Mouse (Mus musculus): ENCODE results near the gene Scyl1. TPM values are rescaled to one million over a fixed set of nuclear protein-coding genes. Genes with fewer than 3 reads are reported as not detected.

The Scyl1 gene
- 68.8 TPM for polyA plus RNA-seq (2015; fragmentation: Illumina TruSeq; extraction: RNeasy Lipid Tissue Mini Kit (QIAGEN cat#74804); ENCODE audit: low read depth, low replicate concordance)

GRCm38 (mm10) chr19:5770925-5771860 lies at the start of gene Scyl1:
Gene Scyl1, minus strand, starts transcription at chr19:5771419.

GRCm38 (mm10) chr19:5740320-5741317 lies 30.6 kb downstream of the Scyl1 start, which contains the start of gene Ltbp3:
Gene Ltbp3, plus strand, starts transcription at chr19:5740904.

DNA sequence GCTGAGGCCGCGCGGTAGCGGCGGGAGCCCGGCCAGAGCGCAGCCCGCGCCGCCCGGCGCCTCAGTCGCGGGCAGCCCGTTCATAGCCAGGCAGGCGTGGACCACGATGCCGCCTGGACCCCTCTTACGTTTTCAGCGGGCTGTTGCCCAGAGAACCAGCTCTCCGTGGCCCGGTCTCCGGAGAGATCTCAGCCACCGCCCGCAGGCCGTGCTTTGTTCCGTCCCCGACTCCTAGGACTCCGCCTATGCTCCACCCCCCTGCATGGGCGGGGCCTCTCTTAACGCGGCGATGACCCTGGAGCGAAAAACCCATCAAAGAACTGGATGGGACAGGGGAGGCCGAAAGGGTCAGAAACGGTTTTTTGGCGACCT lies 41.8 kb downstream of the Scyl1 start, which contains the start of gene Fam89b:
TSS of gene Fam89b (minus strand) at position 210 of the 372 bp plus-strand sequence.

DNA sequence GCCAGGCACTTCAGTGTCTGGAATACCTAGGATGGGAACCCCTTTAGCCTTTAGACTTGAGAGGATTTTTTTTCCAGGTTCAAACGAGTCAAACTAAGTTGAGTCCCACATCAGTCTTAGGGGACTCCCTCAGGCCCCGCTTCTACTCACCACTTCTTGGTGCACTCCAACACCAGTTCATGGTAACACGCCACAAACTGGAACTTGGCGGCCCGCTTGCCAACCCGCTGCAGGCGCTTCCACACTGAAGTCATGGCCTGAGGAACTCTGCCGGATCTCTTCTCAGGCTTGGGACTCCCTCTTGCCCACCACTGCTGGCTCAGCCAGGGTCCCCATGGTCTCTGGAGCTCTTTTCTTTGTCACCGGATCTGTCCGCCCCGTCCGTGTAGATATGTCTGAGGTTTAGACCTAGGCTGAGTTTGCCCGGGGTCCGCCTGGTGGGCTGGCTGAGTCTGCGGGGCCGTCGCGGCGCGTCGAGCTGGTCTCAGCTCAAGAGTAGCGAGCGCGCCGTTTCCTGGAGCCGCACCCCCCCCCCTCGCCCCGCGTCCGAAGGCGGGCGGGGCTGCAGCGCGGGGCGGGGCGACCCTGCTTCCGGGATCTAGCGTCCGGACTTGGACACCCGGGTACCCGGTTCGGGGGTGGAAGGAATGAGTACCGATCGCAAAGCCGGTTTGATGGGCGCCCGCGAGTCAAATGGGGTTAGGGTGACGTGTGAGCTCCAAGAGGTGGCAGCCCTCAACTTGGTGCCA lies 45.3 kb downstream of the Scyl1 start, which contains the start of gene Ehbp1l1:
TSS of gene Ehbp1l1 (minus strand) at position 551 of the 749 bp plus-strand sequence.

Other genes starting within 250 kb of the Scyl1 start
- gene Ovol1, start 210.8 kb downstream of the Scyl1 start, polyA plus RNA-seq (2015; fragmentation: Illumina TruSeq; extraction: RNeasy Lipid Tissue Mini Kit (QIAGEN cat#74804); ENCODE audit: low read depth, low replicate concordance), result not detected
- 2.5 TPM for gene Ap5b1, start 203.4 kb downstream of the Scyl1 start, polyA plus RNA-seq (2015; fragmentation: Illumina TruSeq; extraction: RNeasy Lipid Tissue Mini Kit (QIAGEN cat#74804); ENCODE audit: low read depth, low replicate concordance)
- gene Rnaseh2c, start 169.5 kb downstream of the Scyl1 start, polyA plus RNA-seq (2015; fragmentation: Illumina TruSeq; extraction: RNeasy Lipid Tissue Mini Kit (QIAGEN cat#74804); ENCODE audit: low read depth, low replicate concordance), result 40.8 TPM
- 92.0 TPM for gene Kat5, start 161.2 kb downstream of the Scyl1 start, polyA plus RNA-seq (2015; fragmentation: Illumina TruSeq; extraction: RNeasy Lipid Tissue Mini Kit (QIAGEN cat#74804); ENCODE audit: low read depth, low replicate concordance)
- 14.1 TPM for gene Rela, start 133.9 kb downstream of the Scyl1 start, polyA plus RNA-seq (2015; fragmentation: Illumina TruSeq; extraction: RNeasy Lipid Tissue Mini Kit (QIAGEN cat#74804); ENCODE audit: low read depth, low replicate concordance)
- gene Sipa1, start 107.7 kb downstream of the Scyl1 start, polyA plus RNA-seq (2015; fragmentation: Illumina TruSeq; extraction: RNeasy Lipid Tissue Mini Kit (QIAGEN cat#74804); ENCODE audit: low read depth, low replicate concordance), result 8.9 TPM
- gene Map3k11, start 82.7 kb downstream of the Scyl1 start, polyA plus RNA-seq (2015; fragmentation: Illumina TruSeq; extraction: RNeasy Lipid Tissue Mini Kit (QIAGEN cat#74804); ENCODE audit: low read depth, low replicate concordance), result 16.2 TPM
- gene Pcnx3, start 82.5 kb downstream of the Scyl1 start, polyA plus RNA-seq (2015; fragmentation: Illumina TruSeq; extraction: RNeasy Lipid Tissue Mini Kit (QIAGEN cat#74804); ENCODE audit: low read depth, low replicate concordance), result 32.6 TPM
- 0.64 TPM for gene Kcnk7, start 67.1 kb downstream of the Scyl1 start, polyA plus RNA-seq (2015; fragmentation: Illumina TruSeq; extraction: RNeasy Lipid Tissue Mini Kit (QIAGEN cat#74804); ENCODE audit: low read depth, low replicate concordance)
- gene Ehbp1l1, start 45.1 kb downstream of the Scyl1 start, polyA plus RNA-seq (2015; fragmentation: Illumina TruSeq; extraction: RNeasy Lipid Tissue Mini Kit (QIAGEN cat#74804); ENCODE audit: low read depth, low replicate concordance), result 11.2 TPM
- 30.2 TPM for gene Fam89b, start 41.8 kb downstream of the Scyl1 start, polyA plus RNA-seq (2015; fragmentation: Illumina TruSeq; extraction: RNeasy Lipid Tissue Mini Kit (QIAGEN cat#74804); ENCODE audit: low read depth, low replicate concordance)
- gene Ltbp3, start 30.5 kb downstream of the Scyl1 start, polyA plus RNA-seq (2015; fragmentation: Illumina TruSeq; extraction: RNeasy Lipid Tissue Mini Kit (QIAGEN cat#74804); ENCODE audit: low read depth, low replicate concordance), result 27.2 TPM
- gene Frmd8, start 103.9 kb upstream of the Scyl1 start, polyA plus RNA-seq (2015; fragmentation: Illumina TruSeq; extraction: RNeasy Lipid Tissue Mini Kit (QIAGEN cat#74804); ENCODE audit: low read depth, low replicate concordance), result 14.4 TPM
- gene Slc25a45, start 106.4 kb upstream of the Scyl1 start, polyA plus RNA-seq (2015; fragmentation: Illumina TruSeq; extraction: RNeasy Lipid Tissue Mini Kit (QIAGEN cat#74804); ENCODE audit: low read depth, low replicate concordance), result 5.1 TPM
- gene Tigd3, start 122.7 kb upstream of the Scyl1 start, polyA plus RNA-seq (2015; fragmentation: Illumina TruSeq; extraction: RNeasy Lipid Tissue Mini Kit (QIAGEN cat#74804); ENCODE audit: low read depth, low replicate concordance), result 3.6 TPM
- 58.0 TPM for gene Dpf2, start 141.6 kb upstream of the Scyl1 start, polyA plus RNA-seq (2015; fragmentation: Illumina TruSeq; extraction: RNeasy Lipid Tissue Mini Kit (QIAGEN cat#74804); ENCODE audit: low read depth, low replicate concordance)
- gene Cdc42ep2, start 153.4 kb upstream of the Scyl1 start, polyA plus RNA-seq (2015; fragmentation: Illumina TruSeq; extraction: RNeasy Lipid Tissue Mini Kit (QIAGEN cat#74804); ENCODE audit: low read depth, low replicate concordance), result 9.0 TPM
- gene Pola2, start 192.8 kb upstream of the Scyl1 start, polyA plus RNA-seq (2015; fragmentation: Illumina TruSeq; extraction: RNeasy Lipid Tissue Mini Kit (QIAGEN cat#74804); ENCODE audit: low read depth, low replicate concordance), result 7.5 TPM
- not detected for gene Slc22a20, start 214.7 kb upstream of the Scyl1 start, polyA plus RNA-seq (2015; fragmentation: Illumina TruSeq; extraction: RNeasy Lipid Tissue Mini Kit (QIAGEN cat#74804); ENCODE audit: low read depth, low replicate concordance)
- 17.9 TPM for gene Capn1, start 244.5 kb upstream of the Scyl1 start, polyA plus RNA-seq (2015; fragmentation: Illumina TruSeq; extraction: RNeasy Lipid Tissue Mini Kit (QIAGEN cat#74804); ENCODE audit: low read depth, low replicate concordance)